Mouse (Mus musculus) layer of hippocampus, postnatal 36 days (tissue): ENCODE measurements at regions not wholly inside any gene's neighbourhood (a gene's known extent, or its start where the extent isn't known, plus 50 kb on each side); places are given as distances from the start of the nearest gene placed in this dataset.
A peak's percentile ranks its signal among the peaks of the same experiment; 100 is the strongest.
"Not testable (repeated sequence)": the region's sequence is repeated elsewhere in the genome, so short reads cannot be mapped to it uniquely, and the experiment has no call there.

Source experiments
- DNase-seq, 2 experiments: peaks; one replicate each; pipeline ENCODE4 v3.0.0; 2022

DNA sequence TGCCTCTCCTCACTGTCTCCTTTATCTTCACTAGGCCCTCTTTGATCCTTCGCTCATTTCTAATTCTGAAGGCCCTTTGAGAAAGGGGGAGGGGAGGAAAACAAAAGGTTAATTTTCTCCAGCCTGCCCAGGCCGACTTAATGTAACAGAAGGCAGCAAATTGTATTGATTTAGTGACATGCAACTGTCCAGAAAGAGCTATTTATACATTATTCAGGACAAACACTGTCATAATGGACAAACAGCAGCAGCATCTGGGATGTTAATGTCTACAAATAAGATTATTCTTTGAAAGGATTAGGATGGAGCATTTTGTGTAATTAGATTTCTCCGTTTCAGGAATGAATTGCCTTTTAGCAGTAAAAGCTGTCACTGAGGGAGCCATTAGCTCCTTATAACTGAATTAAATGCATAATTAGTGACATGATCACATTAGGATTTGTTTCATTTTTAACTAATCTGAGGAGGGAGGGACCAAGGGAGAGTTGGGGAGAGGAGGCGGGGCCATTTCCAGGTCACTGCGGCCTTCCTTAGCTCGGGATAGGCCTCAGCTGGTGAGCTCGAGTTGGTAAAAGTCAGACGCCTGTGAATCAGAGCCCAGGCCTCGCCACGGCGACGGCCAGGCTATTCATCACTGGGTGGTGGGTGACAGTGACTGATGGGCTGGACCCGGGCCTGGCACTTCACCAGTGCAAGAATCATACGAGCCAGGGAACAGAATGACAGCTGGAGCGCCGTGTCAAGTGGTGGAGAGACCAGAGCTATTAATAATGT lies 167.7 kb downstream of the Nkx6-1 start:
- DNase-seq, result no peak

DNA sequence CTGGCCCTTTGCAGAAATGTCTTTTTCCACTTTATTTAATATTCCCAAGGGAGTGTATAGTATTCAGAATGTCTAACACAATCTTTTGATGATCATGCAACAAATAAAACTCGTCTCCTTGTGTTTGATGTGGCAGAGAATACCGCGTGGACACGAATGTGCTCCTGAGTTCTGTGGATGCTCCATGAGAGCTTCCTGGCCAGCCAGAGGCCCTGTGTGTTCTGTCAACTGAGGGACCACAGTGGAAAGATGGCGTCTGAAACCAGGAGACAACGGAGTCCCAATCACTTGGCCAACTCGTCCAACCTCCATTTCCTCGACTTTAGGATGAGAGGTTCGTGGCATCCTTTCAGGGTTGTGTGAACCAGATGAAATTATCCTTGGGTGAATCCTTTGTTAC lies 168.6 kb downstream of the Nkx6-1 start:
- DNase-seq, result no peak

DNA sequence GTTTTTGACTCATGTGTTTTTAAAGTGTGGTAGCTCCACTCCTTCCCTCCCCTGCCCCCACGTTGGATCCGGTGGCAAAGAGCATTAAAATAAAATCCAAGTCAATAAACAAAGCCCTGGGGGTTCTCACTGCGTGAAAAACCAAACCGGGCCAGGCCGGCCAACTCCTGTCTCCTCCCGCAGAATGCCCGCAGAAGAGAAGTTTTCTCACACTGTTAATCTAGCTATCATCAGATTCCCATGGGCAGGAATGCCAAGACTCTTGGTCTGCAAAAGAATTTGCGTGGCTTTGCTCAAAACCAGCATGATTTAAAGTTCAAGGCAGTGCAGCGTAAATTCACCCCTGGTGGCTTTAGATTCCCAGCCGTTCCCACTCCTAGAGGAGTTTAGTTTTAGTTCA lies 219.0 kb downstream of the Nkx6-1 start:
- DNase-seq, result no peak

DNA sequence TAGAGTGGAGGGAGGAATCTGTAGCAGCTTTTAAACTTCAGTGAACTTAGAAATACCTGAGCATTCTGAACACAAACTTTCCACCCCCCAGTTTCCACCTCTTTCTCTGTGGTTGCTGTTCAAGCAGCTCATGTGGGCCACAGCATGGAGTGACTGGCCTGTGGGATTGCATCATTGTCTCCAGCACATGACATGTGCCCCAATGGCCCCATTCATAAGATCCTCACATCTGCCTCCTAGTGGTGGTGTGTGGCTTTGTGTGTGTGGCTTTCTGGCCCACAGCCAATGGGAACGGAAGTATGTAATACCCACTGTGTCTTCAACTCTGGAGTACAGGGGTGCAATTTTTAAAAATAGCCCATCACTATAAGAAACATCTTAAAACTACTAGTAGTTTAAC lies 223.0 kb downstream of the Nkx6-1 start:
- DNase-seq, result no peak

DNA sequence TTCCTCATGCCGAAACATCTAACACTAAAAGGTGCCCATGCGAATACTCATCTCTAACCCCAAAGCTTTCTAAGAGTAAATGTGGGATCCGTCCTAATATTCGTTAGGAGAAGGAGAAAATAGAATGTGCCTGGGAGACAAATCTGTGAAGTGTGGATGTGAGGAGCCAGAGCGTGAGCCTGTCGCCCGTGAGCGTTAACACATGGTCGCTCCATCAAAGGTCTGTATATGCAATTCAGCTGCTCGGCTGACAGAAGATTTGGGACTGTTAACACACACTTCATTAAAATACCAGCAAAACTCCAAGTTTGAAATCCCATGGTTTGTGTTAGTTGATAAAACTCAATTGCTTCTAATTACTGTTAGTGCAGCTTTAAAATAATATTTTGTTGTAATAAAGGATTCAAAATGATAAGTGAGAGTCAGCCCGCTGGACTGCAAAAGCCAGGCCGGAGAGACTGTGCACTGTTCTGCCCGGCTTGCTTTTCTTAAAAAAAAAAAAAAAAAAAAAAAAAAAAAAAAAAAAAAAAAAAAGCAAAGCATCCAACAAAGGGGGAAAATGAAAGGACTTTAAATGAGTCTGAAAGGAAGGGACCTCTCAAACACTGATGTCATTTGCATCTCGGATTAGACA lies 227.0 kb downstream of the Nkx6-1 start:
- DNase-seq, result no peak

DNA sequence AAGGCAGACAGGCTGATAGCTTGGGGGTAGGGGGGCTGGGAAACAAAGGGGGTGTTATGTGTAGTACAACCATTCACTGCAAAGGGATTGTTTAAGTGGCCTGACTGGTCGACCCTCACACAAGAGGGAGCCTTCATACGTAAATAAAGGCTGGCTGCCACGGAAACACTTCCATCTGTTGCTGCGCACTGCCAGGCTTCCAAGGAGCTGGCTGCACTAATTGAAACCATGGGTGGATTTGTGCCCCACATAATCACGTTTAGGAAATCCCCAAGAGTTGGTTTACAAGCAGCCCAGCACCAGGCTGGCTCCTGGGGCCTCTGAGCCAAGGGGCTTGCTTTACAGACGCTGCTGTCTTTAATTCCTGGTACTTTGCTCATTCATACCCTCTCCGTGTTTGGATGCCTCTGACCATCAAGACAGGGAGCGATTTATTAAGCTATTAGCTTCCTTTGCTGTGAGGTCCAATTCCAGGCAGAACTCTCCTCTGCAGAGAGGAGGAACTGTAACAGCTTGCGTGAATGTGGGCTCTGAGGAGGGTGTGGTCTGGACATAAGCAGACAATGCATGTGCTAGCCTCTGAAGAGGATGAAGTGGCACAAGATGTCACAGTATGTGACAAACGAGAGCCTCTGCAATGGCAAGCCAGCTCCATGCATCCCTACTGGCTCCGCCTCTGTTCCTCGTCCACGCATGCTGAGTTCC lies 238.6 kb downstream of the Nkx6-1 start:
- peak in 1 of 2 experiments; percentile 7 for DNase-seq

DNA sequence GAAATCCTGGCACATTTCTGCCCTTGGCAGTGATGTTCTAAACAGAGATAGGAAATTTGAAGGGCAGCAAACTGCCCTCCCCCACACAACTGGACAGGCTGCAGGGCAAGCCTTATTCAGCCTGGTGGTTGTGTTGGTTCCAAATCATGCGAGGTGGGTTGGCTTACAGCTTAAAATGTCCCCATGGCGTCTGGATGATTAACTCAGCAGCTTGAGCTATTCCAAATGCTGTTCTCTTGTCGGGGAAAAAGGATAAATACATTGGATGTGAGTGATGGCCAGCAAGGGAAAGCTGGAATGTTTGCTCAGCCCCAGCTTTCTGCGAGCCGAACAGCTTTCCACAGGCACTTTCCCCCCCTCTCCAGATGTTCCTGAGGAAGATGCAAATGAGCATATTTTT lies 280.5 kb downstream of the Nkx6-1 start:
- DNase-seq, result peak in 1 of 2 experiments; percentile 6

DNA sequence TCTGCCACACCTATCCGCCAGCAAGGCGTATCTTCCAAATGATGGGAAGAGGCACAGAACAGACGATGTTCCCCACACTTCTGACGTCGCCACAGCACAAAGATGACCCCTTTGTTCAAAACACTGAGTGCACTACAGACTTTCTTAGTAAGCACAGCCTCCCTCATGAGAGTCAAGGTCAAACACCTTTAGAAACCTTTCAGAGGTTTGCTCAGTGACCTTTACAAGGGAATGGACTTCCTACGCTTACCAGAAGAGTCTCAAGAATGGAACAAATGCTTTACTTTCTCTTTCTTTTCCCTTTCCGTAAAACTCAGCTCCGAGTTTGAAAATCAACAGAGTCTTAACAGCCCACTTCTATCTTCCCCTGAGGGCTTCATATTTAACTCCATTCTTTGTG lies 283.4 kb downstream of the Nkx6-1 start:
- DNase-seq, result no peak

DNA sequence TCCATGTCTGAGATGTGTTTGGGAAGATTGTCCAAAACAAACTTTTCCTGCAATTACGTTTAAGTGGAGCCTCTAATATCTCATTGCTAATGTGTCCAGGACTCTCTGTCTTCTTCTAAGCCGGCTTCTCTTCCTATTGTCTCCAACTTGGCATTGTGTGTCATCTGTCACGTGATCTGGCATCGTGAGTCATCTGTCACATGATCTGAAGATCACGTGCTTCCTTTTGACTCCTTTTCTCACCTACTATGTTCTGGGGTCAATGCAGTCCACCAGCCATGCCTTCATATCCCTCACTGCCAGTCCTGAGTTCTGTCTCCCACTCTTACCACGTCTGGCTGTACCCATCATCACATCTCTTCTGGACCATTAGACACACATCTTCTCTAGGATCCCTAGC lies 288.1 kb downstream of the Nkx6-1 start:
- DNase-seq, result no peak

DNA sequence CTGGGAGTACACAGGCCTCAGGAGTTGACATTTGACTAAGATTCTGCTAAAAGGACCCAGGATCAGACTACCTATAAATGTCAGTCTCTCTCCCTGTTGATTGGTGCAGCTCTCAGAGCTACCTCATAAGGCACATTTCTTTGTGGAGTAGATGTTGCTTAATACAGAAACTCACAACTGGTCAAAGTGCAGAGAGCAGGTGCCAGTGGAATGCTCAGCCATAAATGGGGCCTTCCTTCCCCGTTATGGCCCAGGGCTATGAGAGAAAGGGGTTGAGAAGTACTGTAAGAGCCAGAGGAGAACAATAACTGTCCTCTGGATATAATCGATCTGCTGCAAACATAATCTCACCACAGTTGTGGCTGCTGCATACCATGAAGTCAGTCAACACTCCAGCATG lies 290.7 kb downstream of the Nkx6-1 start:
- DNase-seq, result no peak

DNA sequence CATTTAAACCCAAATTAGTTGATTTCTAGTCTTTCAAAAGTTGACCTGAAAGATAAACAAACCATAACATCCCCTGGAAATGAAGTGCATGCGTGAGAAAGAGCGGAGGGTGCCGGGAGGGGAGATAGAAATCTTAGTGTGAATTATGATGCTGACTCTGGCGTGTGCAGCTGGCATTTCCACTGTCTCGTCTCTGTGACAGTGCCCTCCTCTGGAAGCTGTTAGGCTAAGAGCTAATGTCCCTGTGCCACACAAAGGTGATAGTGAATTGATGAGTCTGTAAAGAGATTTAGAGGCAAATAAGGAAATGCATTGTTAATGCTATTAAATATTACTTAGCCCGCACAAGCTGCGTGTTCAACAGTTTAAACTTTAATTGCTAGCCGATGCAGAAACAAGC lies 292.6 kb downstream of the Nkx6-1 start:
- DNase-seq, result no peak

DNA sequence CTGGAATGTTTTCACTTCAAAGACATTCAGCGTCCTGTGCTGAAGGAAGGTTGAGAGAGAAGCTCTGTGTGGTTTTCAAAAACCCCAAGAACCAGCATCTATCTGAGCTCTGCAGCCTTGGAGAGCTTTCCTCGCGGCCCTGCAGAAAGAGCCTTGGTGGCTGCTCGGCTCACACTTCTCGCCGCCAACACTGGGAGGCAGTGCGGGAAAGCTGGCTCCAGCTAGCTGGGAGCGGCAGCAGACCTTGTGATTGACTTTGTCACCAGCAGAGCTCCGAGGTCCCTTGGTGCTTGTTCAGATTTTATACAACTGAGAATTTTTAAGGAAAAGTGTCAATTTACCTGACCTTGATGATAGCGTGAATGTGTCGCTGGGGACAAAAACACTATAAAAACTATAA lies 299.4 kb downstream of the Nkx6-1 start:
- DNase-seq, result peak; percentile 48 to 53

DNA sequence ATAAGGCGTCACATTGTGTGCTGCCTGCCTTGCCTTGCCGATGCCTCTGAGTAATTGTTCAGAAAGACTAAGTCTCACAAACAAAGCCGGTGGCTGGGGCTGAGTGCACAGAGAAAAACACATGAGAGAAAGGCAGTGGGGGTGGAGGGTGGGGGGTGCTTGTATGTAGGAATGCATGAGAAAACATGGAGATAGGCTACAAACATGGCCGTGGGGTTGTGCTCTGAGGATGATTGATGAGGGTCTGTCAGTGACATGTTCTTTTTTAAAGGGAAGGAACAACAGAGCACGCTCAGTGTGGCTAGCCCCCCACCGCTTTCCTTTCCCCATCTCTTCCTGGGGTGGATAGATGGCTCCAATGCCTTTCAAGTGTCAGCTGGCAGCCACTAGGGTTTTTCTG lies 304.8 kb downstream of the Nkx6-1 start:
- DNase-seq, result no peak

DNA sequence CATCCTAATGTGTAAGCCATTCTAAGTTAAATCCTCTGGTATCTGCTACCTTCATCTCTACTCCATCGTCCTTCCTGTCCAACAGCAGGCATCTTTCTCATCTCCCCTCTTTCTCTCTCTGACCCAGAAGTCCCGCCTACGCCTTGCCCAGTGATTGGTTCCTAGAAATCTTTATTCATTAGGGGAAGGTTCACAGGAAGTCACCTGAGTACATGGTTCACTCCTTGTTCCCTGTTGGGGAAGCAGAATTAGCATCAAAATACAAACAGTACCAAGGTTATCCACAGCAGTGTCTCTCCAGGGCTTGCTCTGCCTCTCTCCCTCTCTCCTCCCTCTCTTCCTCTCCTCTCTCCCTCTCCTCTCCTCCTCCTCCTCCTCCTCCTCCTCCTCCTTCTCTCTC lies 319.4 kb downstream of the Nkx6-1 start:
- no peak for DNase-seq

DNA sequence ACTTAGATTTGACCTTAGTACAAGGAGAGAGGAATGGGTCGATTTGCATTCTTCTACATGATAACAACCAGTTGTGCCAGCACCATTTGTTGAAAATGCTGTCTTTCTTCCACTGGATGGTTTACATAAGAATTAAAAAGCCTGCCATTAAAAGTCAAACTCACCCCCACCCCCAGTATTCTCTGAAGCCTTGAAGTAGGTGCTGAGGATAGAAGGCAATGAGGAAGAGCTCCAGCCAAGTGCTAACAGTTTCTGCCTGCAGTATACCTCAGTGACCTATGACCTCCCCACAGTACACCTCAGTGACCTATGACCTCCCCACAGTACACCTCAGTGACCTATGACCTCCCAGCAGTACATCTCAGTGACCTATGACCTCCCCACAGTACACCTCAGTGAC lies 328.4 kb downstream of the Nkx6-1 start:
- DNase-seq, result not testable (repeated sequence)

DNA sequence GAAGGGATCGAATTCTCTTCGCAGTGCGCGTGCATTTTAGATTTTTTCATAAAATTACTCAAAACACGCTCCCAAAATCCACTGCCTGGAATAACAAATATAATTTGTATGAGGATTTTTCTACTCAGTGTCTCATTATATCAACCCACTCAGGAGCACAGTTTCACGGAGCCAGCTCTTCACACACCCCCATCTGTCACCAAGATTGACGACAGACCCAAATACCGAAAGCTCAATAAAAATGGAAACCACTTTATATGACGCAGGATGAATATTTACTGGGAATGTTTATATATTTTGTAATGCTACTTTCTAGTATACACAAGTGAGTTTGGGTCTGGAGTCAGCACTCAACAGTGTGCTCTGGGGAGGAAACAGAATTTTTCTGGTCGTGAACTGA lies 333.0 kb downstream of the Nkx6-1 start:
- DNase-seq, result peak in 1 of 2 experiments; percentile 20

DNA sequence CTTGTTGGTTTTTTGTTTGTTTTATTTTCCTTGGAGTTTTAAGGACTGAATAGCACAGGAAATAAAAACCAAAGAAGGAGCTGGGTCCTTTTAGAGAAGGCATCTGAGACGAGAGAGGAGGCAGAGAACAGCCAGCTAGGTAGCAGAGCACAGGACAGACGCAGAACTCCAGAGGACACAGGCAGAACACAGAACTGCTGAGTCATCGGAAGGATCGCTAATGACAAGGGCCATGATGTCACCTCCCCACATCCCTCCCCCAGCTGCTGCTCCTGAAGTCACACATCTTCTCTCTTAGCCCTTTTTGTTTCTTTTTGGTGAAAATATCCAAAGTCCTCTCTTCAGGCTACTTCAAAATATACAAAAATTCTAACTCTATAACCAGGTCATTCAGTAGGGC lies 338.7 kb downstream of the Nkx6-1 start:
- DNase-seq, result no peak

DNA sequence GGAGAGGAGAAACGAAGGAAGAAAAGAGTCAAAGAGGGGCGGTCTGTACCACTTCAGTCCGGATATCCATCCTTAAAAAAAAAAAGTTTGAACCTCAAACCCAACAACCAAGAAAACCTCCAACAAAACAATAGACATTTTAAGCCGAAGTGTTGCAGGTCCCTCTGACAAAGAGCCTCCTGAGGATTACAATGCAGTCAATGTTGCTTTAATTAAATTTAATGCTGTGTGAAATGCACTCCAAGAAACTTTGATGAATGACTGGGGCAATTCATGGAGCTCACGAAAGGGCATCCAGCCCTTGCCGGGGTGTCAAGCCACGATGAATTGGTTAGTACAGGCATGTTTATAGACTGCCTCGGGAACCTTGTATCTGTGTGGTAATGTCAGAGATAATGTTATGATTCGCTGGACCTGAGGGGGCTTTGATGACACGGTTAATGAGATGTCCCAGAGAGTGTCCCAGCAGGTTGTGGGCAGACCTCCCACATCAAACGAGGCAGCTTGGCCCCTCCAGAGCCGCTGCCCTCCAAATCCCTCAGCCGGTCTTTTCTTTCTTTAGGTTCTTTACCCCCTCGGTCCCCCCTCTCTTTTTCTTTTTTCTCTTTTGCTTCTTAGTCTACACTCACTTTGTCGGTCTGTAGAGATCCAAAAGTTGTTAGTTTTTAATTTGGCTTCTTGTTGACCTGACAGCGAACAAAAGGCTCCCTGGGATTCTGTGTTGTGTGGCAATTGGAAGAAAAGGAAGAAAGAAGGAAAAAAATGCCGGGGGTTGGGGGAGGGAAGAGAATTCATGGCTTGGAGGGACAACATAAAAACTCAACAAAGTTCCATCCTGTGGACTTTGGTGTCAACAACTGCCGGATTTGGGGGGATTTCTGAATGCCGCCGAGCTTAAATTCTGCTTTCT lies 341.5 kb downstream of the Nkx6-1 start:
- DNase-seq, result no peak

DNA sequence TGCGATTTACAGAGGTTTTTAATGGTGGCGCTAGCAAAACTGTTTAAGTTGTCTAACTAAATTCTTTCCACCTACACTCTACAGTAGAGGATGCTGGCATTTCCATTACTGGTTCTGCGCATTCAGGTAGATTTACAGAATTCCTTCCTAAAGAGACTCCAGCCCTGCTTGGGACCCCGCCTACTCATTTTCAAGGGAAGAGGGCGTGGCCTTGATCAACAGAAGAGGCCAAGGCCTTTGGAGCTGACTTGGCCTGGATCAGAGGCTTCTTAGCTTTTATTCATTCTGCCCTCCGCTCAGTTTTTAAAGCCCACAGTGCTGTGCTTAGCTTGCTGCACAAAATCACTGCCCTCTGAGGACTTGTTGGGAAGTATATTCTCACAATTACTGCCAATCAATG lies 364.8 kb downstream of the Nkx6-1 start:
- DNase-seq, result no peak

DNA sequence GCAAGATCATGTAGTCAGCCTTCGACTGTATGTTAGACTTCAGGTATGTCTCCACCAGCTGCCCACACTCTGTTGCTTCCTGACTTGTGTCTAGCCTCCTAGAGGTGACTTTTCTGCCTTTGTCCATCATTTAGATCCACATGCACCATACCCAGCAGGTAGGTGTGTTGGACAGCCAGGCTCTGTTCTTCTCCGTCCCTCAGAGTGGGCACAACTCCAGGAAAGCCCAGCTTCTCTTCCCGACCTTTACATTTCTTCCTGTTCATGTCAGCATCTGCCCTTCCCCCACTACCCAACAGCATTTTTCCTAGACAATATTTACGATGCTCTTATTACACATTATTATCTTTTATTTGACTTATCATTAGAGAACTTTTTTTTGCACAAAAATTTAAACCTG lies 366.4 kb downstream of the Nkx6-1 start:
- no peak for DNase-seq

DNA sequence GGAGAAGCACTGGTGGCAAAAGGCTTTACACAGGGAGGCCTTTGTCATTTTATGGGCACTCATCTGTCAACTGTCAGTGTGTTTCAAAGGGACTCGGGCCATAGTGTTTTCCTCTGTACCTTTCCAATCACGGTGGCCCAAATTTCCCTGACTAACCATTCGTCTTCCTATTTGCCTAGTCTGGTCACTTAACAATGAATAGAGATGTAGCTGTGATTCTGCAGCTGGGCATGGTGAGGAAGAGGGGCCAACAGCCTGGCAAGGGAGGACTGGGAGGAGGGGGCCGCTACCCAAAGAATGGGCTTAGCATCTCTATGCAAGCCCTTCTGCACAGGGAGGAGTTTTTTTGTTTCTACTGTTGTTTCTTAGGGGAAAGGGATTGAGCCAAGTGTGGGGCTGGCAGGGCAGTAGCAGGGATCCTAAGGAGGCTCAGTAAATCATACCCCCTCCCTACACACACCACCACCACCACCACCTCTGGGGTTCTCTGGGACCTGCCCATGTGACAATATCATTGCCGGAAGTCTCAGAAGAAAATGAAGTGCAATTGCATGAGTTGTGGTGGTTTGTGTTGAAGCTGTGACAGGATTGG lies 367.2 kb downstream of the Nkx6-1 start:
- no peak for DNase-seq

DNA sequence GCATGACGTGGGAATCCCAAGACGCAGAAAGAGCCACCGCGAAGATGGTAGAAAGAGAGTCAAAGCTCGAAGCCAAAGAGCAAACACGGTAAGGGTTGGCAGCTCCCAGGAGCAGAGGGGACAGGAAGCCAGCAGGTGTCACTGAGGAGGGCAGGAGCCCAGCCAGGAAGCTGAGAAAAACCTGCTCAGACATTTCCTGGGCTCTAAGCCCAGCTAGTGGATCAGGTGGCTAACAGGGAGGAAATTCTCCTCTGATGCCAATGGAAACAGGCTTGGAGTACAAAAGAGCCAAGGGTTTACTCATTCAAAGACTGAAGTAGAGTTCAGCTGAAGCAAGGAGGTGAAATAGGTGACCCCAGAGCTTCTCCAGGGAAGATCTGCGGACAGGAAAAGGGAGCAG lies 368.9 kb downstream of the Nkx6-1 start:
- no peak for DNase-seq
